Mouse (Mus musculus) small intestine, adult 2 months (tissue): ENCODE results near the gene Robo1.

Source experiments
- CTCF ChIP-seq: fragments of 200-500 bp; IDR thresholded peaks from 2 replicates; pipeline ENCODE4 v1.5.1; 2012; ENCODE audit warnings: low read depth, mild to moderate bottlenecking, control low read depth, inconsistent platforms, low read length, moderate library complexity, mixed read lengths; ENCODE audit not compliant: insufficient replicate concordance, insufficient read length; ENCODE audit errors: extremely low read depth
- POLR2A ChIP-seq: fragments of 200-500 bp; IDR thresholded peaks from 2 replicates; pipeline ENCODE4 v1.6.1; 2012; ENCODE audit warnings: low read depth, mild to moderate bottlenecking, control low read depth, inconsistent platforms, low read length, moderate library complexity

DNA sequence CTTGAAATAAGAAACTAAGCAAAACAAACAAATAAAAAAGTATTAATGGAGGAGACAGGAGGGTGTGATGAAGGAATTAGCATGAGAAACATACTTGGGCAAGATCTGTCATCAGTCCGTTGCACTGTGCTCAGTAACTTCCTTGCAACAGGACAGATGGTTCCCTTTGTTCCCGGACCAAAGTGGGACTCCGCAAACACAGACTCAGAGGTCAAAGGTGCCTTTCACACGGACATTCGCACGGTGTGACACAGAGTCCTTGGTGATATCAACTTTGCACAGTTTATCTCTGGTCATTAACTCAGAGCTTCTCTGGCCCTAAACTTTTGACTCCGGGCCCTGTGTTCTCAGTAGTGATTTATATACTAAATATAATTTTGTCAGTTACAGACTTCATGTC is 730.4 kb downstream of the Robo1 start:
- TF ChIP-seq CTCF = no peak
- TF ChIP-seq POLR2A = no peak
